Mouse (Mus musculus) olfactory bulb, adult 2 months (tissue): Measurements from ENCODE around the gene Tmigd1. TPM values are rescaled to one million over a fixed set of nuclear protein-coding genes. Genes with fewer than 3 reads are reported as not detected.

Experiments used
- H3K27ac ChIP-seq: fragments of 200-500 bp; 2 replicates; pipeline ENCODE4 v1.5.1; 2012; ENCODE audit warnings: low read depth, low read length; ENCODE audit not compliant: insufficient read depth
- H3K4me1 ChIP-seq: fragments of 200-500 bp; 2 replicates; pipeline ENCODE4 v1.6.1; 2012; ENCODE audit warnings: low read length; ENCODE audit not compliant: control insufficient read depth, insufficient read depth
- H3K4me3 ChIP-seq: fragments of 200-500 bp; 2 replicates; pipeline ENCODE4 v1.5.1; 2012; ENCODE audit warnings: mild to moderate bottlenecking, low read depth, low read length, moderate library complexity; ENCODE audit not compliant: insufficient read depth
- CTCF ChIP-seq: fragments of 200-500 bp; IDR thresholded peaks from 2 replicates; pipeline ENCODE4 v1.5.1; 2012; ENCODE audit warnings: low read depth, mild to moderate bottlenecking, low read length, moderate library complexity; ENCODE audit not compliant: insufficient read depth
- POLR2A ChIP-seq: fragments of 200-500 bp; IDR thresholded peaks from 2 replicates; pipeline ENCODE4 v1.6.1; 2012; ENCODE audit warnings: mild to moderate bottlenecking, low read depth, low read length, moderate library complexity; ENCODE audit not compliant: insufficient read depth
- WGBS: fragments of 180-500 bp; shearing (Covaris S2); methylation state at CpG from one replicate; pipeline ENCODE4 v1.1.7; 2018; 5-methylcytosine and 5-hydroxymethylcytosine counted together
- polyA plus RNA-seq: library from polyadenylated mRNA; stranded (reverse); fragments of >200 nt; gene quantifications from 2 replicates; pipeline ENCODE4 v1.2.4, GENCODE M21; 2012; ENCODE audit warnings: low replicate concordance; ENCODE audit not compliant: missing spikeins, insufficient read depth, insufficient read length

The Tmigd1 gene
- polyA plus RNA-seq, 1 experiment = not detected

DNA sequence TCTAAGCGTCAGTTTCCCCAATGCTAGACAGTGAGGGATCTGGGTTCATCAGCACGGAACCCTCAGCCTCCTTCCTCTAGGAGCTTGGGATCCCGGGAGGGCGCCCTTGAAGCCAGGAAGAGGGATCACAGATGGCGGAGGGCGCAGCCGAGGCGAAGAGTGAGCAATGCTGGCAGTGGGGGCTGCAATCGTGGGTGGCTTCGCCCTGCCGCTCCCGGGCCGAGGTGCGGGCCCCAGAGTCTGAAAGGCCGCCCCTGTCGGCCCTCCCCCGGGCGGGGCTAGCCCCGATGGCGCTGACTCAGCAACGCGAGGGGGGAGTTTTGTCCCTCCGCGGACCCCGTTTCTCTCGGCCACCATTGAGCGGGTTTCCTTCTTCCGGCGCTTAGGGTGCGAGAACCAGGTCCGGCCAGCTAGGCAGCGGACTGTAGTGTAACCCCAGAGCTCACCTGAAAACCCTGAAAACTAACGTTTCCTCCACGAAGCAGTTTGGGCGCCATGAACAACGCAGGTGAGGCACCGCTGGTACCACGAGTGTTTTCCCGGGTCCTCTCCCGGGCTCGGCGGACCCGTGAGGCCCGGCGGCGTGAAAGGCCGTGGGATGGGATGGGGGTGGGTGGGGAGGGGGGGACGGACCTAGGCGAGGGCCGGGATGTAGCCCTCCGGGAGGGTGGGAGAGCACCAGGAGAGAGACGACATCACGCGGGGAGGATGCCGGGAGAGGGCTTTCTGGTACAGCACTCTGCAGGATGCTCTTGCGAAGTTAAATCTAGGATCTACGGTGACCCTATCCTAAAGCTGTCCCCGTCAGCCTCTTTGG, 43.6 kb downstream of the Tmigd1 start:
- under 1% methylated on average over 58 of the region's 58 CpGs for WGBS
- peak overlapping the region; percentile 56 for H3K4me3 ChIP-seq
- H3K27ac ChIP-seq = peak overlapping the region; percentile 74
- H3K4me1 ChIP-seq = peaks cover 3% of the 10 kb centered on the region; the same call in 1 of the 2 replicates
- no peak for TF ChIP-seq CTCF
- TF ChIP-seq POLR2A = peak; percentile 92

DNA sequence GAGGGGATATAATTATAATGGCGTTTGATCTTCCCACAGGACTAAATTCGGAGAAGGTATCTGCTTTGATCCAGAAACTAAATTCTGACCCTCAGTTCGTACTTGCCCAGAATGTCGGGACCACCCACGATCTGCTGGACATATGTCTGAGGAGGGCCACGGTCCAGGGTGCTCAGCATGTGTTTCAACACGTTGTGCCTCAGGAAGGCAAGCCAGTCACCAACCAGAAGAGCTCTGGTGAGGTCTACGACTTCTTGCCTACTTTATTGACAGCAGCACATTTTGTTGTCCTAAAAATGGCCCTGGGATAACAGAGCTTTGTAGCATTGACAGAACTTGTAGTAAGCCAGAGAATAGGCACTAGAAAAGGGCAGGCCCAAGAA, 44.2 kb downstream of the Tmigd1 start:
- WGBS = under 1% methylated on average over 8 of the region's 8 CpGs
- H3K4me1 ChIP-seq = peaks cover 3% of the 10 kb centered on the region; the same call in 1 of the 2 replicates
- no peak overlapping the region for H3K27ac ChIP-seq
- H3K4me3 ChIP-seq = peak overlapping the region; percentile 56
- TF ChIP-seq CTCF (no peak), POLR2A (no peak)

DNA sequence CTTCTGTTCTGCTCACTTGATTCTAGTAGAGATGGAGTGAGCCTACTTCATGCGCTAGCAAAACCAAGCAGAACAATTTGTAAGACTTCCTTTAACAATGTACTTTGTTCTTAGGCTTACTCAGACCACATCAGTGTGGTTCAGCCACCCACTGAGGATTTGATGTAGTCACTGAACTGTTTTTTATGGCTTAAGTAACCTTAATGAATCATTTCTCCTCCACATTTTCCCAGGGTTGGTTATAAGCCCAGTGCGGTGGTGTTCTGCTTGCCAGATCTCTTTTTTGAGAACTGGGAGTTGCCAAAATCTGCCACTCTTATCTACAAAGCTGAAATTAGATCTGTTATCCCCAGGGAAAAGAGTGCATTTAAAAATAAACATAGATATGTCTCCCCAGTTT, 51.6 kb downstream of the Tmigd1 start:
- H3K4me1 ChIP-seq = peaks cover 2% of the 10 kb centered on the region
- WGBS = 34% methylated on average over 2 of the region's 2 CpGs
- H3K27ac ChIP-seq = no peak overlapping the region
- no peak for TF ChIP-seq CTCF
- no peak for TF ChIP-seq POLR2A
- no peak overlapping the region for H3K4me3 ChIP-seq

DNA sequence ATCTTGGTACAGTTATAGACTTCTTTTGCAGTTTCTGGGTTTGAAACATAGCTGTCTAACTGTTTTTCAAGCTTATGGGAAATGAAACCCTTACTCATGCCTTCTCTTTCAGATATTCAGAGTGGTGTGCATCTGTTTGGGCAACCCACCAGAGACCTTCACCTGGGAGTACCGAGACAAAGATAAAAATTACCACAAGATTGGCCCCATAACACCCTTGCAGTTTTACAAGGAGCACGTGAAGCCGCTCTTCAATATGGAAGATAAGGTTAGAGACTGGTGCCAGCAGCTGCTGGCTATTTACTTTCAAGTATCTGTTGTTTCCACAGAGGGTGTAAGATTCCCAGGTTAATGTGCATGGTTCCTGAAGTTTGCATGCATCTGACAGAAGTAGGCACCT, 63.7 kb downstream of the Tmigd1 start:
- Histone ChIP-seq H3K27ac (no peak overlapping the region), H3K4me3 (no peak overlapping the region), H3K4me1 (no peaks in the 10 kb centered on the region)
- TF ChIP-seq CTCF = no peak
- TF ChIP-seq POLR2A = no peak
- WGBS = 96% methylated on average over 3 of the region's 3 CpGs

Other genes starting within 250 kb of the Tmigd1 start
- not detected in 2 replicates for gene Bhlha9, start 229.7 kb upstream of the Tmigd1 start, polyA plus RNA-seq
- gene Trarg1, start 222.4 kb upstream of the Tmigd1 start, polyA plus RNA-seq = not detected in 2 replicates
- gene Gosr1, start 138.6 kb upstream of the Tmigd1 start, polyA plus RNA-seq = 143 TPM in 1 of 2 replicates, not detected in the other
- gene Cpd, start 55.1 kb upstream of the Tmigd1 start, polyA plus RNA-seq = not detected in 2 replicates
- 159 TPM in 1 of 2 replicates, not detected in the other for gene Blmh, start 22.6 kb downstream of the Tmigd1 start, polyA plus RNA-seq
- not detected in 2 replicates for gene Slc6a4, start 96.4 kb downstream of the Tmigd1 start, polyA plus RNA-seq
- not detected in 2 replicates for gene Nsrp1, start 176.3 kb downstream of the Tmigd1 start, polyA plus RNA-seq